Mouse (Mus musculus) small intestine, adult 2 months (tissue): Measurements from ENCODE around the gene Pacs1. TPM values are rescaled to one million over a fixed set of nuclear protein-coding genes. Genes with fewer than 3 reads are reported as not detected.
"Not testable (repeated sequence)": the region's sequence is repeated elsewhere in the genome, so short reads cannot be mapped to it uniquely, and the experiment has no call there.

Source experiments
- H3K27ac ChIP-seq: fragments of 200-500 bp; 2 replicates; pipeline ENCODE4 v1.5.1; 2012; ENCODE audit warnings: low read depth, low read length, control low read depth, inconsistent platforms; ENCODE audit not compliant: insufficient read depth
- H3K27me3 ChIP-seq: fragments of 200-500 bp; 2 replicates; pipeline ENCODE4 v1.6.1; 2012; ENCODE audit warnings: mild to moderate bottlenecking, moderate library complexity, low read length, inconsistent platforms; ENCODE audit not compliant: control insufficient read depth, insufficient read depth
- H3K36me3 ChIP-seq: fragments of 200-500 bp; 2 replicates; pipeline ENCODE4 v1.6.1; 2012; ENCODE audit warnings: mild to moderate bottlenecking, low read length, control low read depth, inconsistent platforms; ENCODE audit not compliant: control insufficient read depth, insufficient read depth
- H3K4me1 ChIP-seq: fragments of 200-500 bp; 2 replicates; pipeline ENCODE4 v1.6.1; 2012; ENCODE audit warnings: low read length, inconsistent platforms, mixed read lengths; ENCODE audit not compliant: control insufficient read depth, insufficient read depth, insufficient read length
- H3K4me3 ChIP-seq: fragments of 200-500 bp; 2 replicates; pipeline ENCODE4 v1.5.1; 2012; ENCODE audit warnings: low read depth, mild to moderate bottlenecking, control low read depth, inconsistent platforms, low read length, moderate library complexity
- CTCF ChIP-seq: fragments of 200-500 bp; IDR thresholded peaks from 2 replicates; pipeline ENCODE4 v1.5.1; 2012; ENCODE audit warnings: low read depth, mild to moderate bottlenecking, control low read depth, inconsistent platforms, low read length, moderate library complexity, mixed read lengths; ENCODE audit not compliant: insufficient replicate concordance, insufficient read length; ENCODE audit errors: extremely low read depth
- POLR2A ChIP-seq: fragments of 200-500 bp; IDR thresholded peaks from 2 replicates; pipeline ENCODE4 v1.6.1; 2012; ENCODE audit warnings: low read depth, mild to moderate bottlenecking, control low read depth, inconsistent platforms, low read length, moderate library complexity
- WGBS: fragments of 180-500 bp; shearing (Covaris S2); methylation state at CpG from one replicate; pipeline ENCODE4 v1.1.7; 2018; 5-methylcytosine and 5-hydroxymethylcytosine counted together
- polyA plus RNA-seq: library from polyadenylated mRNA; depleted of rRNA; stranded (reverse); fragments of >200 nt; gene quantifications from 2 replicates; pipeline ENCODE4 v1.2.3, GENCODE M21; 2012

The Pacs1 gene
- polyA plus RNA-seq, 1 experiment = 8.9 TPM

DNA sequence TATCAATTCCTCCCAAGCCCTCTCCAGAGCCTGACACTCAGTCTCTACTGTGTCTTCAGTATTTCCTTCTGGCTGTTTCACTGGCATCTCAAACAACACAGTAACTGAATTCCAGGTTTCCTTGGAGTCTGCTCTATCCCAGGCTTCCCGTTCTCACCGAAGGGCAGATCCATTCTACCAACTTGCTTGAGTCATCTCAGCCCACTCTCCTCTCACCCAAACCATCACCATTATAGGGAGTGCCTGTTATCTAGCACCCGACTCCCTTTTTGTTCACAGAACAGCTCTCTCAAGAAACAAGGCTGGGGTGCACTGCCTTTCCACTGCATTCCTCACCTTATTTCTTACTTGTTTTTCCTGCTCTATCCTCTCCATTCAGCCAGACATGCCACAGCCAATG lies 111.0 kb downstream of the Pacs1 start:
- Histone ChIP-seq H3K4me3 (no peak overlapping the region), H3K27ac (no peak overlapping the region), H3K4me1 (no peaks in the 10 kb centered on the region), H3K27me3 (no peaks in the 10 kb centered on the region), H3K36me3 (no peaks in the 10 kb centered on the region)
- WGBS = 90% methylated on average over 3 of the region's 3 CpGs
- TF ChIP-seq POLR2A (no peak), CTCF (no peak)

DNA sequence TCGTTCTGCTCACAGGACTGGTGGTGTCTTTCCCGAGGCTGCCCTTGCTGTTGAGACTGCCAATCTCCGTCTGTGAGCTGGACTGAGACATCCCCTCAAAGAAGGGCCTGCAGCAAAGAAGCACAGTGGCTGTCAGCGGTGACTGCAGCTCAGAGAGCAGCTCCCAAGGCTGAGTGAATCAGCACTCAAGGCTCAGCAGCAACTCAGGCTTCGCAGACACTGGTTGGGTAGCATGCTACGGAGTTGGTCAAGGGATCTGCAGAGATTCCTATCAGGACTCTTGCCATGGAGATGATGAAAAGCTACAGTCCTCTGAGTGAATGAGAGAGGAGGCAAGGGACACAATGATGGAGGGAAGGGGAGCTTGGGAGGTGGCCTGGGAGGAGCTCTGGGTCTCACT lies 120.7 kb downstream of the Pacs1 start:
- Histone ChIP-seq H3K4me1 (no peaks in the 10 kb centered on the region), H3K4me3 (no peak overlapping the region), H3K27ac (no peak overlapping the region), H3K27me3 (no peaks in the 10 kb centered on the region), H3K36me3 (peaks cover 2% of the 10 kb centered on the region; the same call in 1 of the 2 replicates)
- 97% methylated on average over 6 of the region's 6 CpGs for WGBS
- no peak for TF ChIP-seq CTCF
- no peak for TF ChIP-seq POLR2A

DNA sequence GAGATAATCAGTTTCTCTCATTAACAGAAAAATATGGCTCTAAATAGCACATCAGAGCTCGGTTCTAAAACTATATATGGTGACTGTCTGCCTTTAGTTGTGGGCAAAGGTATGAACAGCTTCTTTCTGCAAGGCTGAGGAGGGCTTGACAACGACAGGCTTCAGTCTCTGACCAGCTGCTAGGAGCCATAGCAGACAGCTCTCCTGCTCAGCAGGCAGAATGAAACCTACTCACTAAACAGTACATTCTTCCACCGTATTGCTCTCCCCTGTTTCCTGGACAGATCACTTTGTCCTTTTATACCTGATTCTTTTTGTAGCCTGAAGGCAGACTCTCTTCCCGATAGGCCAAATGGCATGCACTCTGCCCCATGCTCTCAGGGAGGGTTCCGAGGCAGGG lies 121.2 kb downstream of the Pacs1 start:
- Histone ChIP-seq H3K4me3 (no peak overlapping the region), H3K36me3 (peaks cover 2% of the 10 kb centered on the region; the same call in 1 of the 2 replicates), H3K27me3 (no peaks in the 10 kb centered on the region), H3K4me1 (no peaks in the 10 kb centered on the region), H3K27ac (no peak overlapping the region)
- TF ChIP-seq POLR2A (no peak), CTCF (no peak)
- WGBS = 91% methylated on average over 5 of the region's 5 CpGs

DNA sequence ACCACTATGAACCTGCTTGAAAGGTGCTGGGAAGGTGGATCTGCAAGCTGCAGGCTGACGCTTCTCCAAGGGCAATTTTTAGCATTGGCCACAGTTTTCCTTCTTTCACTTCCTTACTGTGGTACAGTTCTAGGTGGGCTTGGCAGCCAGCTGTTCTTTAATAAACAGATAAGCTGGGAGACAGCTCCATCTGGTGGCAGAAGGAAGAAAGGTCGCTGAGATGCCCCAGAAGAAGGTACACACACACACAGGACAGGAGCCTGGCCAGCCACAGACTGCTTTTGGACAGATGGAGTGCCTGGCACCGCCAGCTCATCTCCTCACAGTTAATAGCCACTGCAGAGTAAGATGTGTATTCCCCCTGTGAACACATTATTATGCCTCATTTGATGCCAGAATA lies 121.6 kb downstream of the Pacs1 start:
- H3K36me3 ChIP-seq = peaks cover 2% of the 10 kb centered on the region; the same call in 1 of the 2 replicates
- no peak overlapping the region for H3K27ac ChIP-seq
- H3K4me3 ChIP-seq = no peak overlapping the region
- no peaks in the 10 kb centered on the region for H3K27me3 ChIP-seq
- TF ChIP-seq CTCF (peak; percentile 59; the same call in 1 of the 2 replicates), POLR2A (no peak)
- H3K4me1 ChIP-seq = no peaks in the 10 kb centered on the region
- 32% methylated on average over 3 of the region's 3 CpGs for WGBS

- TF ChIP-seq CTCF = no peak
- TF ChIP-seq POLR2A = no peak
- Histone ChIP-seq H3K4me3 (no peak overlapping the region), H3K36me3 (no peaks in the 10 kb centered on the region), H3K27ac (no peak overlapping the region), H3K27me3 (no peaks in the 10 kb centered on the region), H3K4me1 (no peaks in the 10 kb centered on the region)
- 94% methylated on average over 6 of the region's 6 CpGs for WGBS
Measured at GRCm38 (mm10) chr19:5150358-5150757, 122.6 kb downstream of the Pacs1 start.

GRCm38 (mm10) chr19:5149041-5149440 lies 123.9 kb downstream of the Pacs1 start:
- H3K4me3 ChIP-seq, H3K4me1 ChIP-seq, H3K27ac ChIP-seq, H3K36me3 ChIP-seq, H3K27me3 ChIP-seq: not testable (repeated sequence)
- WGBS = 69% methylated on average over 6 of the region's 6 CpGs

GRCm38 (mm10) chr19:5139640-5140039 lies 133.3 kb downstream of the Pacs1 start:
- H3K4me3 ChIP-seq = no peak overlapping the region
- 0% methylated on average over 2 of the region's 2 CpGs for WGBS
- H3K27ac ChIP-seq = no peak overlapping the region
- H3K4me1 ChIP-seq = no peaks in the 10 kb centered on the region
- H3K27me3 ChIP-seq = no peaks in the 10 kb centered on the region
- H3K36me3 ChIP-seq = peaks cover 2% of the 10 kb centered on the region; the same call in 1 of the 2 replicates
- TF ChIP-seq POLR2A (no peak), CTCF (no peak)

- Histone ChIP-seq H3K4me1 (peaks cover 4% of the 10 kb centered on the region; the same call in 1 of the 2 replicates), H3K4me3 (no peak overlapping the region), H3K27ac (no peak overlapping the region), H3K27me3 (no peaks in the 10 kb centered on the region), H3K36me3 (peaks cover 3% of the 10 kb centered on the region; the same call in 1 of the 2 replicates)
- WGBS = 23% methylated on average over 4 of the region's 4 CpGs
- TF ChIP-seq POLR2A (no peak), CTCF (no peak)
Measured at GRCm38 (mm10) chr19:5131237-5131636, 141.7 kb downstream of the Pacs1 start.
